Mouse (Mus musculus) small intestine, adult 2 months (tissue): ENCODE results near the gene Gm11096.

Experiments
- CTCF ChIP-seq: fragments of 200-500 bp; IDR thresholded peaks from 2 replicates; pipeline ENCODE4 v1.5.1; 2012; ENCODE audit warnings: low read depth, mild to moderate bottlenecking, control low read depth, inconsistent platforms, low read length, moderate library complexity, mixed read lengths; ENCODE audit not compliant: insufficient replicate concordance, insufficient read length; ENCODE audit errors: extremely low read depth
- POLR2A ChIP-seq: fragments of 200-500 bp; IDR thresholded peaks from 2 replicates; pipeline ENCODE4 v1.6.1; 2012; ENCODE audit warnings: low read depth, mild to moderate bottlenecking, control low read depth, inconsistent platforms, low read length, moderate library complexity

DNA sequence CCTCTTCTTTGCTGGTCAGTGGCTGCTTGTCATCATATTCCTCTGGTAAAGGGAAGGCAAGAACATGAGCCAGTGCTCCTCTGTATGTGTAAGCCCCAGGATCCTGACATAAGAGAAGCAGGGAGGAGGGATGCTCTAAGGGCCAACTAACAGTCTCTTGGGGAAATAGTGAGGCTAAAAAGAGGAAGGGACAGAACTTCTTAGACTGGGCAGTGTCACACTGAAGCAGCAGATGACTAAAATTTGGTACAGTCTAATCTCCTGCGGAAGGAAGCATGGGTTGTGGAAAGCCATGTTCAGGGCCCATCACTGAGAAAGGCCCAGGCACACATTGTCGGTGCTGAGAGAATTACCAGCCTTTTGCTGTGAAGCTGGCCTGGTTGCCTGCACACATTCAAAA, 8.8 kb upstream of the Gm11096 start:
- TF ChIP-seq POLR2A = no peak
- TF ChIP-seq CTCF = no peak
